Mouse (Mus musculus): ENCODE measurements around the gene Terf2. TPM values are rescaled to one million over a fixed set of nuclear protein-coding genes. Genes with fewer than 3 reads are reported as not detected.
A peak's percentile ranks its signal among the peaks of the same experiment; 100 is the strongest.

Terf2 gene
- total and polyA plus RNA-seq, 3 experiments, result 15.0 to 36.7 TPM; not detected in 1

- Histone ChIP-seq H3K79me2 (ENCODE audit: control insufficient read depth, insufficient read depth, low read length, poor library complexity) (peaks cover 11% of the 10 kb centered on the region), H3K27me3 (ENCODE audit: control insufficient read depth in 1 of 2, insufficient read depth in 2 of 2, low read length in 2 of 2) (no peaks in the 10 kb centered on the region), H3K27ac (ENCODE audit: control insufficient read depth, low read depth, low read length) (no peak overlapping the region), H3K4me1 (ENCODE audit: control insufficient read depth in 1 of 2, insufficient read depth in 2 of 2, low read length in 2 of 2) (peaks cover 0 to 10% of the 10 kb centered on the region in 2 experiments; a peak in 2 of 4 replicates), H3K4me3 (ENCODE audit: control insufficient read depth in 1 of 2, insufficient read depth in 1 of 2, low read depth in 2 of 2, low read length in 2 of 2) (no peak overlapping the region), H3K9ac (ENCODE audit: control insufficient read depth, low read depth, low read length, poor library complexity, severe bottlenecking) (no peak overlapping the region), H3K9me3 (replicated peaks; ENCODE audit: insufficient read depth, low read length) (no peaks in the 10 kb centered on the region), H3K36me3 (ENCODE audit: control insufficient read depth in 1 of 2, insufficient read depth in 2 of 2, low read length in 2 of 2) (peaks cover 3 to 15% of the 10 kb centered on the region in 2 experiments; a peak in 3 of 4 replicates)
- no peak for DNase-seq (ENCODE audit: low read depth, low spot score)
- TF ChIP-seq MAX (IDR thresholded peaks at IDR 0.05; ENCODE audit: low read length) (no peak), USF1 (IDR thresholded peaks at IDR 0.05; ENCODE audit: low read depth, low read length) (no peak), JUND (IDR thresholded peaks at IDR 0.05; ENCODE audit: low read depth, low read length) (no peak), NRF1 (IDR thresholded peaks at IDR 0.05; ENCODE audit: insufficient read depth, low read depth, low read length, poor library complexity, severe bottlenecking) (no peak), BHLHE40 (IDR thresholded peaks at IDR 0.05; ENCODE audit: borderline replicate concordance, low read depth, low read length) (no peak), MAZ (IDR thresholded peaks at IDR 0.05; ENCODE audit: low read depth, low read length) (no peak), CHD2 (IDR thresholded peaks at IDR 0.05; ENCODE audit: low read length) (no peak), E2F4 (IDR thresholded peaks at IDR 0.05; ENCODE audit: borderline replicate concordance, low read depth, low read length) (no peak), POLR2A (IDR thresholded peaks at IDR 0.05; ENCODE audit: control insufficient read depth in 1 of 2, insufficient read depth in 1 of 2, low read depth in 1 of 2, low read length in 2 of 2, poor library complexity in 1 of 2) (no peak), GATA1 (IDR thresholded peaks at IDR 0.05; ENCODE audit: low read depth, low read length) (no peak), POLR2AphosphoS2 (IDR thresholded peaks at IDR 0.05; ENCODE audit: low read length) (no peak), POLR2AphosphoS5 (IDR thresholded peaks at IDR 0.05; ENCODE audit: borderline replicate concordance, low read depth, low read length) (no peak), MXI1 (IDR thresholded peaks at IDR 0.05; ENCODE audit: low read depth, low read length) (no peak), TAL1 (IDR thresholded peaks at IDR 0.05; ENCODE audit: low read length) (no peak), GABPA (IDR thresholded peaks at IDR 0.05; ENCODE audit: low read depth, low read length) (no peak), TCF12 (IDR thresholded peaks at IDR 0.05; ENCODE audit: low read depth, low read length) (no peak), TBP (IDR thresholded peaks at IDR 0.05; ENCODE audit: low read depth, low read length) (no peak), USF2 (IDR thresholded peaks at IDR 0.05; ENCODE audit: borderline replicate concordance in 1 of 2, insufficient read depth in 1 of 2, low read depth in 1 of 2, low read length in 2 of 2) (no peak), ETS1 (IDR thresholded peaks at IDR 0.05; ENCODE audit: low read depth, low read length) (no peak), SIN3A (IDR thresholded peaks at IDR 0.05; ENCODE audit: low read length) (no peak)
Measured at GRCm38 (mm10) chr8:107062613-107063012, 33.7 kb downstream of the Terf2 start.

- Histone ChIP-seq H3K36me3 (ENCODE audit: control insufficient read depth in 1 of 2, insufficient read depth in 2 of 2, low read length in 2 of 2) (peaks cover 3 to 27% of the 10 kb centered on the region in 2 experiments), H3K79me2 (ENCODE audit: control insufficient read depth, insufficient read depth, low read length, poor library complexity) (peaks cover 46% of the 10 kb centered on the region), H3K9ac (ENCODE audit: control insufficient read depth, low read depth, low read length, poor library complexity, severe bottlenecking) (peak overlapping the region; percentile 94), H3K9me3 (replicated peaks; ENCODE audit: insufficient read depth, low read length) (no peaks in the 10 kb centered on the region), H3K27me3 (ENCODE audit: control insufficient read depth in 1 of 2, insufficient read depth in 2 of 2, low read length in 2 of 2) (no peaks in the 10 kb centered on the region), H3K4me3 (ENCODE audit: control insufficient read depth in 1 of 2, insufficient read depth in 1 of 2, low read depth in 2 of 2, low read length in 2 of 2) (peak overlapping the region; percentile 82 to 92), H3K4me1 (ENCODE audit: control insufficient read depth in 1 of 2, insufficient read depth in 2 of 2, low read length in 2 of 2) (peaks cover 0 to 17% of the 10 kb centered on the region in 2 experiments; a peak in 2 of 4 replicates), H3K27ac (ENCODE audit: control insufficient read depth, low read depth, low read length) (peak overlapping the region; percentile 67)
- TF ChIP-seq JUND (IDR thresholded peaks at IDR 0.05; ENCODE audit: low read depth, low read length) (no peak), USF1 (IDR thresholded peaks at IDR 0.05; ENCODE audit: low read depth, low read length) (0 out of 2 replicates have a peak, but pooled peaks have one; percentile 35), MXI1 (IDR thresholded peaks at IDR 0.05; ENCODE audit: low read depth, low read length) (peak; percentile 30), POLR2A (IDR thresholded peaks at IDR 0.05; ENCODE audit: control insufficient read depth in 1 of 2, insufficient read depth in 1 of 2, low read depth in 1 of 2, low read length in 2 of 2, poor library complexity in 1 of 2) (peak in 1 of 2 experiments; percentile 13; a peak in 2 of 4 replicates), E2F4 (IDR thresholded peaks at IDR 0.05; ENCODE audit: borderline replicate concordance, low read depth, low read length) (peak; percentile 35; the same call in 1 of the 2 replicates)
- no peak for DNase-seq (ENCODE audit: low read depth, low spot score)
Measured at GRCm38 (mm10) chr8:107056973-107057369, 39.4 kb downstream of the Terf2 start.

All from MEL (cell line).